Mouse (Mus musculus) embryonic stem cell, embryonic (primary cell): ENCODE measurements around the gene Nppc.

Experiments
- CTCF ChIA-PET, 4 experiments: fragments of 300-600 bp in 2 of 4; fragments of 350-600 bp in 2 of 4; sonication (Branson Sonifier 250); formaldehyde crosslinking; loops; one replicate each; lab custom pipeline; 2022; ENCODE audit warnings: inconsistent platforms in 2 of 4; lab: Charles Lee
- POLR2A ChIA-PET, 4 experiments: fragments of 300-600 bp in 2 of 4; fragments of 350-600 bp in 2 of 4; sonication (Branson Sonifier 250); formaldehyde crosslinking; loops; one replicate each; lab custom pipeline; 2022; ENCODE audit warnings: antibody characterized with exemption in 4 of 4, inconsistent platforms in 1 of 4; lab: Charles Lee

Nppc gene

DNA sequence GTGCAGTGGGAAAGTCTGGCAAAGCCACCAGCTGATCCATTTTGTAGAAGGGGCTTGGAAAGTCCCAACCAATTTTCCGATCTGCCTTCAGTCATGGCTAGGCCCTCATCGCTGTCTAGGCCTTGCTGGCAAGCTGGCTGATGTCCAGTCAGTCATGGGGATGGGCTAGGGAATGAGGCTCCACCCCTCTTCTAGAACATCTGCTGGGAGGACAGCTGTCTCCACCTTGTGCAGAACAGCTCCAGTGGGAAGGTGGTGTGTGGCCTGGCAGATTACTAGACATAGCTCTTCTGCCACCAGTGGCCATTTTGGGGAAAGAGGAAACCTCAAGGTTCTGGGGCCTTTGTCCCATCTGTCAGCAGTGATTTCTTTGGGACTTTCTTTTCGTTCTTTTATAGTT is 7.3 kb upstream of the Nppc start:
- POLR2A ChIA-PET, result interaction anchor here in 2 of 4 experiments (0.9 to 1.8 kb wide), 3 partner anchors 8 to 151 kb away, joined by 3 to 5 read pairs (median 3); partner anchors contain the start of genes Dis3l2 (in 1 of the 2) and Ptma (in 1 of the 2)

GRCm38 (mm10) chr1:86675126-86675525 is 4.8 kb upstream of the Nppc start:
- POLR2A ChIA-PET, result interaction anchor here in 1 of 4 experiments (0.6 to 1.2 kb wide), 2 partner anchors 28 to 67 kb away, joined by 3 read pairs; no protein-coding TSS in a partner anchor
- CTCF ChIA-PET, result interaction anchor here in 3 of 4 experiments (0.6 to 1.4 kb wide), 4 partner anchors 14 to 57 kb away, joined by 3 to 5 read pairs (median 4); no protein-coding TSS in a partner anchor

More for the DNA sequence above, 7.3 kb upstream of the Nppc start:
- CTCF ChIA-PET, result interaction anchor here in 2 of 4 experiments (0.6 to 1.0 kb wide), 2 partner anchors 8 to 16 kb away, joined by 3 to 5 read pairs; no protein-coding TSS in a partner anchor

- ChIA-PET CTCF (interaction anchor here (0.5 to 1.4 kb wide), 6 partner anchors 25 to 1291 kb away, joined by 3 to 5 read pairs (median 4); no protein-coding TSS in a partner anchor), POLR2A (interaction anchor here in 1 of 4 experiments (0.6 to 1.2 kb wide), 2 partner anchors 28 to 66 kb away, joined by 3 read pairs; no protein-coding TSS in a partner anchor)
Measured at GRCm38 (mm10) chr1:86674385-86674784, 4.0 kb upstream of the Nppc start.

- ChIA-PET POLR2A (interaction anchor here in 3 of 4 experiments (0.8 to 1.5 kb wide), 26 partner anchors 9 to 518 kb away, joined by 3 to 7 read pairs (median 4); no protein-coding TSS in a partner anchor), CTCF (interaction anchor here (0.5 to 2.1 kb wide), 55 partner anchors 8 to 1296 kb away, joined by 3 to 20 read pairs (median 4); partner anchors contain the start of gene Dis3l2 (in 1 of the 4))
Measured at GRCm38 (mm10) chr1:86669552-86670273, 658 bp downstream of the Nppc start.

DNA sequence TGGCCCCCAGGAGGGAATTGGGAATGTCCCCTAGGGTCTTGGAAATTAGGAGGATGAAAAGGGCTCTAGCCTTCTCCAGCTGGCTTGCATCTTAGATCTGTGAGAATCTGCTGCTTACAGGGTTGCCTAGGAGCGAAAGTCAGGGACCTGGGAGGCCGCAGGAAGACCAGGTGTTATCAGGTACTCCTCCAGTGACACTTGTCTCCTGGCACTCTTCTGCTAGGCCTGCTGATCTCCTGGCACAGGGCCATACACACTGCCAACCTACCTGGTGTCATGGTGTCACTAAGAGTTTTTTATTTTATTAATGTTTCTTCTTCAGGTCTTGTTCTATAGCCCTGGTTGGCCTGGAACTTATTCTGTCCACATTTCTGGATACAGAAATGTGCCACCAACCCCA is 5.3 kb downstream of the Nppc start:
- ChIA-PET POLR2A (interaction anchor here in 1 of 4 experiments (0.6 to 0.7 kb wide), 2 partner anchors 19 to 492 kb away, joined by 4 read pairs; no protein-coding TSS in a partner anchor), CTCF (interaction anchor here in 1 of 4 experiments (1.2 kb wide), 1 partner anchor 15 kb away, joined by 4 read pairs; no protein-coding TSS in a partner anchor)

- CTCF ChIA-PET, result no interaction called here
- POLR2A ChIA-PET, result no interaction called here
Measured at GRCm38 (mm10) chr1:86657071-86657470, 13.3 kb downstream of the Nppc start.

DNA sequence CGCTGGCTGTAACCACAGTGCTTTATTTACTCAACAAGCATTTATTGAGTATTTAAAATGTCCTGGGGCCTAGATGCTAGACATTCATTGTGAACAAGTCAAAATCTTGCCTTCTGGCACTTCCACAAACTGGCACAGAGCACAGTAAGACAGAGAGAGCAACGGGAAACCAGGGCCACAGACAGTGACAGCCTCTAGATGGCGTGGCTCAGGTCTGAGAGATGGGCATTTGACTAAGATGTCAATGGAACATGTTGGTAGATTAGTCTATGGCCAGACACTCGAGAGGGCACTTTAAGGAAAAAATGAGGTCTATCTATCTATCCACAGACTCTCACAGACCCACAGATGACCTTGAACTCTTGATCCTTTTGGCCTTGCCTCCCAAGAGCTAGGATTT is 17.7 kb downstream of the Nppc start:
- ChIA-PET CTCF (interaction anchor here in 2 of 4 experiments (0.6 to 1.6 kb wide), 6 partner anchors 9 to 389 kb away, joined by 3 to 8 read pairs (median 4); partner anchors contain the start of gene Nppc (in 1 of the 2)), POLR2A (interaction anchor here in 2 of 4 experiments (0.9 to 1.5 kb wide), 3 partner anchors 18 to 70 kb away, joined by 3 read pairs; partner anchors contain the start of genes Cops7b (in 1 of the 2) and Pde6d (in 1 of the 2))

DNA sequence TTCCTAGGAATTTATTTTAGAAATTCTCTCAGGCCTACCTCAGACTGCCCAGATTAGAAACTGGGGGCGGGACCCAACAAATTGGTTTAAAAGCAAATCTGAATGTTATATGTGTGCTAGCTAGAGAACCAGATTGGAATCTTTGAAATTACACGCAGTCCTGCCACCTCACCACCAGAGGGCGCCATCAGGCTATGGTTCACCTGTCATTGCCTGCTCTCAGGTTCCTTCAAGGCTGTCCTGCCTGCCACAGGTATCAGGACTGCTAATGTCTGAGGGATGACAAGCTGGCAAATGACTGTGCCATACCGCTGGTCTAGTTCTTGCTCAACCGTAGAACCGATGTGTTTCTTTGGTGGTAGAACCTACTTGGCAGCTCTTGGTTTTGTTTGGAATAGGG is 20.1 kb downstream of the Nppc start:
- CTCF ChIA-PET, result interaction anchor here (0.5 to 2.1 kb wide), 54 partner anchors 10 to 583 kb away, joined by 3 to 24 read pairs (median 4); no protein-coding TSS in a partner anchor
- POLR2A ChIA-PET, result interaction anchor here in 3 of 4 experiments (0.6 to 1.5 kb wide), 8 partner anchors 16 to 555 kb away, joined by 3 to 4 read pairs (median 3); partner anchors contain the start of gene Ptma (in 1 of the 3)

DNA sequence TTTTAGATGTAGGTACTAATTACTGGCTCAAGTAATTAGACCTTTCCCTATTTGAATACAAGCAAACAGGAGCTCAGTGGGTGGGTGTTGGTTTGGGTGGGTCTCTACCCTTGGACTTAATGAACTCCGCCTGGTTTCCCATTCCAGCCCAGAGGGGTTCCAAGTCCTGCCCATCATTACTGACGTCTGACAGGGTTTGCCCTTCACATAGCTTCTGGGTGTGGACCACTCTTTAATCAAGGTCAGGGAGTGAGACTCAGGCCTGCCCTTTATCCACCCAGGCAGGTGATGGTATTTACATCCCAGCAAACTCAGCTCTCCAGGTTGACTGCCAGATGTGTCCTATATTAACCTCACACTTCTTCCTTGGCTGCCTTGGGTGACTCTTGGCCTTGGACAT is 22.9 kb downstream of the Nppc start:
- ChIA-PET POLR2A (interaction anchor here in 3 of 4 experiments (0.6 to 4.8 kb wide), 15 partner anchors 10 to 398 kb away, joined by 3 to 32 read pairs (median 3); partner anchors contain the start of gene Ptma (in 2 of the 3)), CTCF (interaction anchor here (0.5 to 1.8 kb wide), 20 partner anchors 17 to 705 kb away, joined by 3 to 7 read pairs (median 4); no protein-coding TSS in a partner anchor)

- ChIA-PET CTCF (interaction anchor here in 1 of 4 experiments (0.9 kb wide), 1 partner anchor 25 kb away, joined by 3 read pairs; no protein-coding TSS in a partner anchor), POLR2A (interaction anchor here in 1 of 4 experiments (4.8 kb wide), 1 partner anchor 9 kb away, joined by 32 read pairs; no protein-coding TSS in a partner anchor)
Measured at GRCm38 (mm10) chr1:86643101-86643809, 27.1 kb downstream of the Nppc start.

DNA sequence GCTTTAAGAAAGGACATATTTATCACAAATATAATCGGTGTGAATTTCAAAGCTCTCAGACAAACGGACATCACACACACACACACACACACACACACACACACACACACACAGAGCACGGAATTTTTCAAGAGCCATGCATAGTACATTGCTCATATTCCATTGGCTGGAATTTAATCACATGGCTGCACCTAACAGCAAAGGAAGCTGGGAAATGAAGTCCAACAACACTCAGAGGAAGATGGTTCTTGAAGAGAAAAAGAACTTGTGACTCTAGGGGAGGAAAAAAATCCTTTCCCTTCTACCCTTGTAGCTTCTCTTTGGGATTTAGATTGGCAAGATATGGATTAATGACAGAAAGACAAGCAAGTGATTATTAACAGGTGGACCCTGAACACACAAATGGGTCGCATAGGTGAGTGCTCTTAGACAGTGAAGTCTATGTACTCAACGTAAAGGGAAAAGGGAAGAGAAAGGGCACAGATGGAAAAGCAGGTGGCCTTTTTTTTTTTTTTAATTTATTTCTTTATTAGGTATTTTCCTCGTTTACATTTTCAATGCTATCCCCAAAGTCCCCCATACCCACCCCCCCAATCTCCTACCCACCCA is 35.5 kb downstream of the Nppc start:
- ChIA-PET POLR2A (interaction anchor here in 3 of 4 experiments (0.6 to 3.3 kb wide), 27 partner anchors 9 to 1218 kb away, joined by 3 to 32 read pairs (median 3); partner anchors contain the start of genes Ncl (in 3 of the 3), Dgkd (in 1 of the 3), Pde6d (in 1 of the 3) and Ptma (in 1 of the 3)), CTCF (interaction anchor here in 3 of 4 experiments (0.6 to 1.9 kb wide), 10 partner anchors 15 to 390 kb away, joined by 3 to 12 read pairs (median 4); no protein-coding TSS in a partner anchor)

- CTCF ChIA-PET, result interaction anchor here in 3 of 4 experiments (0.5 to 1.9 kb wide), 13 partner anchors 16 to 553 kb away, joined by 3 to 12 read pairs (median 4); no protein-coding TSS in a partner anchor
Measured at GRCm38 (mm10) chr1:86633840-86634750, 36.3 kb downstream of the Nppc start.

GRCm38 (mm10) chr1:86633434-86633833 is 36.9 kb downstream of the Nppc start:
- CTCF ChIA-PET, result interaction anchor here in 3 of 4 experiments (0.5 to 1.9 kb wide), 5 partner anchors 15 to 400 kb away, joined by 3 to 12 read pairs (median 4); no protein-coding TSS in a partner anchor
- POLR2A ChIA-PET, result interaction anchor here in 1 of 4 experiments (0.7 to 3.3 kb wide), 5 partner anchors 12 to 166 kb away, joined by 3 to 32 read pairs (median 4); no protein-coding TSS in a partner anchor

More at GRCm38 (mm10) chr1:86633840-86634750, 36.3 kb downstream of the Nppc start:
- POLR2A ChIA-PET, result interaction anchor here in 3 of 4 experiments (0.5 to 3.3 kb wide), 23 partner anchors 9 to 462 kb away, joined by 3 to 32 read pairs (median 3); partner anchors contain the start of genes Ncl (in 2 of the 3), Pde6d (in 1 of the 3) and Ptma (in 1 of the 3)

DNA sequence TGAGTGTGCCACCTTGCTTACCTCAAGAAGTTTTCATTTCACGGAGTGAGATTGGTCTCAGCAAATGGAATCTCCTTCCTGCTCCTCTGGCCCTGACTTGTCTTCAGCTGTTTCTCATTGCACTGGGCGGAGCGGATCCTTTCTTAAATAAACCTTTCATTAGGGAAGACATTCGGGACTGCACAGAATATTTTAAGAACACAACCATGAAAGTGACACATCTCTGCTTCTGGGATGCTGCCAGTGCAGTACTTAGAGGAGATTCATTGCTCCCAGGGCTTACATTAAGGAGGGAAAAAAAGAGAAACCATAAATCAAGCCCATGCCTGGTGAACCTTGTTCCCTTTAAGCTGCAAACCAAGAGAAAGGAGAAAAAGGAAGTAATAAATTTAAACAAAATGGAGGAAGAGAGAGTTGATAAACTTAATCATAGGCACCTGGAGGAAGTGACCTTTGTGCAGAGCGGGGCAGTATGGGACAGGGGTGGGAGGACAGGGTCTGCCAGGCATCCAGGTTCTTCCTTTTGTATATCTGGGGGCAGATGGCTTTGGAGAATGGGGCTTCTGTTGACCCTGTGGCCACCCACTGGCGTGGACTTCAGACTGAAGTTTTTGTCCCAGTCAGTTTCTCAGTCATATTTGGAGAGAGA is 37.5 kb downstream of the Nppc start:
- CTCF ChIA-PET, result interaction anchor here in 1 of 4 experiments (1.5 to 1.6 kb wide), 2 partner anchors 15 to 19 kb away, joined by 3 to 6 read pairs; no protein-coding TSS in a partner anchor
- POLR2A ChIA-PET, result interaction anchor here in 1 of 4 experiments (3.3 kb wide), 1 partner anchor 13 kb away, joined by 32 read pairs; no protein-coding TSS in a partner anchor

DNA sequence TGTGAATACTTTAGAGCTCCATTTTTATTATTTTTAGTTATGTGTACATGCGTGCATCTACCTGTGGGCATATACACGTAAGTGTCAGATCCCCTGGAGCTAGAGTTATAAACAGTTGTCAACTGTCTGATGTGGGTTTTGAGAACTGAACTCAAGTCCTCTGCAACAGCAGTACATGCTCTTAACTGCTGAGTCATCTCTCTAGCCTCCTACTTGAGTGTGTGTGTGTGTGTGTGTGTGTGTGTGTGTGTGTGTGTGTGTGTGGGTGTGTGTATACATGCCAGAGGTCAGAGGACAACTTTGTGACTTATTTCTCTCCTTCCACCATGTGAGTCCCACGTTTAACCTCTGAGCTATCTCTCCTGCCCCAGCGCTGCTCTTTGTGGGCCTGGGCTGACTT is 39.8 kb downstream of the Nppc start:
- ChIA-PET POLR2A (interaction anchor here in 2 of 4 experiments (1.0 to 1.8 kb wide), 5 partner anchors 11 to 104 kb away, joined by 3 to 6 read pairs (median 4); partner anchors contain the start of gene Ptma (in 1 of the 2)), CTCF (interaction anchor here in 2 of 4 experiments (1.0 to 1.7 kb wide), 4 partner anchors 12 to 20 kb away, joined by 3 to 6 read pairs (median 4); no protein-coding TSS in a partner anchor)
